Mouse (Mus musculus) heart, embryonic 12.5 days (tissue): ENCODE measurements at regions not wholly inside any gene's neighbourhood (a gene's known extent, or its start where the extent isn't known, plus 50 kb on each side); places are given as distances from the start of the nearest gene placed in this dataset.

ENCODE experiments used
- ATAC-seq: fragments of 200-750 bp; cut with Nextera tagmentation; 2 replicates; pipeline ENCODE4 v1.8.0; 2017; ENCODE audit warnings: moderate TSS enrichment, moderate library complexity; ENCODE audit not compliant: insufficient number of reproducible peaks, low FRiP score
- H3K27ac ChIP-seq: fragments of 300-500 bp; sonication (generic); 2 replicates; pipeline ENCODE4 v1.5.1; 2016; ENCODE audit warnings: mild to moderate bottlenecking, moderate library complexity; ENCODE audit not compliant: poor library complexity, severe bottlenecking
- H3K27me3 ChIP-seq: fragments of 300-500 bp; sonication (generic); replicated peaks from 2 replicates; pipeline ENCODE4 v1.6.1; 2016; ENCODE audit warnings: mild to moderate bottlenecking, moderate library complexity
- H3K36me3 ChIP-seq: fragments of 300-500 bp; sonication (generic); 2 replicates; pipeline ENCODE4 v1.6.1; 2016; ENCODE audit warnings: mild to moderate bottlenecking, moderate library complexity
- H3K4me1 ChIP-seq: fragments of 300-500 bp; sonication (generic); replicated peaks from 2 replicates; pipeline ENCODE4 v1.6.1; 2016; ENCODE audit warnings: mild to moderate bottlenecking
- H3K4me2 ChIP-seq: fragments of 300-500 bp; sonication (generic); 2 replicates; pipeline ENCODE4 v1.6.1; 2016; ENCODE audit warnings: mild to moderate bottlenecking, moderate library complexity
- H3K4me3 ChIP-seq: fragments of 300-500 bp; sonication (generic); 2 replicates; pipeline ENCODE4 v1.5.1; 2016; ENCODE audit warnings: mild to moderate bottlenecking
- H3K9ac ChIP-seq: fragments of 300-500 bp; sonication (generic); 2 replicates; pipeline ENCODE4 v1.6.1; 2016; ENCODE audit warnings: mild to moderate bottlenecking, moderate library complexity
- H3K9me3 ChIP-seq: fragments of 300-500 bp; sonication (generic); replicated peaks from 2 replicates; pipeline ENCODE4 v1.6.1; 2016; ENCODE audit warnings: mild to moderate bottlenecking, moderate library complexity
- WGBS: fragments of 180-500 bp; shearing (Covaris S2); methylation state at CpG from one replicate; pipeline ENCODE4 v1.1.7; 2016; 5-methylcytosine and 5-hydroxymethylcytosine counted together

DNA sequence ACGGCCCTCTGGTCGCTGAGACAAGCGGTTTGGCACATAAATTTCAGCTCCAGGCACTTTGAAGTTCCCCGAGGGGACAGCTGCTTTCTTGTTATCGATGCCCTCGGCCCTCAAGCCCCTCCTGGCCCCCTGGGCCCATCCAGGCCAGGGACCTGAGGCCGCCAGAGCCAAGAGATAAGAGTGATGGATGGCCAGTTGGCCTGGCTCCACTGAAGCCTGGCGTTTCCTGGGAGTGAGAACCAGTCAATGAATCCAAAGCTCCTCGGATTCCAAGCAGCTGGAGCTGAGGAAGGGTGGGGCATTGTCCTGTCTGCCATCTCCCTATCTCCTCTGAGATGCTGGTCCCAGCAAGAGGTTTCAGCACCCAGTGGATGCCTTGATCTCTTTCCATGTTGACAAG is 71.6 kb upstream of the Hand1 start:
- 12% methylated on average over 9 of the region's 9 CpGs for WGBS
- H3K27ac ChIP-seq: no peak overlapping the region
- no peak for ATAC-seq
- peaks cover 15% of the 10 kb centered on the region for H3K4me1 ChIP-seq
- H3K9ac ChIP-seq: no peak overlapping the region
- no peak overlapping the region for H3K4me2 ChIP-seq
- no peak overlapping the region for H3K4me3 ChIP-seq
- H3K9me3 ChIP-seq: no peaks in the 10 kb centered on the region
- no peaks in the 10 kb centered on the region for H3K36me3 ChIP-seq
- no peaks in the 10 kb centered on the region for H3K27me3 ChIP-seq

DNA sequence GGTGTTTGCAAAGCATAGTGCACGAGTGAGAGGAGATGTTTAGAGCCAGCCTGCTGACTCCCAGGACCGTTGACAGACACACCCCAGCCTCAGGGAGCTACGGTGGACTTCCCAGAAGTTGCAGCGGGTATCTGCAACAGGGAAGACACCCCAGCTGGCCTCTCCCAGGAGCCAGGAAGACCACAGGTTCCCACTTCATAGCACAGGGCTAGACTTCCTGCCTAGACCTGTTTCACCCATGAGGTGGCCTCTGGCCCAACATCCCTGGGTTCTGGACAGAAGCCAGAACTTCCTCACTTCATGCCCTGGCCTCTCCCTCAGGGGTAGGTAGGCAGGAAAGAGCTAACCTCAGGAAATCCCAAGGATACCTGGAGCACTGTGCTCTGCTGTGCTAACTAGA is 66.7 kb upstream of the Hand1 start:
- Histone ChIP-seq H3K4me3 (no peak overlapping the region), H3K27ac (no peak overlapping the region), H3K27me3 (no peaks in the 10 kb centered on the region), H3K36me3 (no peaks in the 10 kb centered on the region), H3K4me2 (no peak overlapping the region), H3K4me1 (peaks cover 13% of the 10 kb centered on the region), H3K9me3 (no peaks in the 10 kb centered on the region), H3K9ac (no peak overlapping the region)
- WGBS: 20% methylated on average over 4 of the region's 4 CpGs
- ATAC-seq: no peak

GRCm38 (mm10) chr11:57895497-57895896 is 62.9 kb upstream of the Hand1 start:
- Histone ChIP-seq H3K4me3 (no peak overlapping the region), H3K4me1 (peaks cover 7% of the 10 kb centered on the region), H3K9me3 (no peaks in the 10 kb centered on the region), H3K4me2 (no peak overlapping the region), H3K36me3 (no peaks in the 10 kb centered on the region), H3K27ac (no peak overlapping the region), H3K27me3 (no peaks in the 10 kb centered on the region), H3K9ac (no peak overlapping the region)
- 25% methylated on average over 1 of the region's 1 CpGs for WGBS
- no peak for ATAC-seq

GRCm38 (mm10) chr11:57882736-57883635 is 50.4 kb upstream of the Hand1 start:
- Histone ChIP-seq H3K4me1 (peaks cover 11% of the 10 kb centered on the region), H3K27ac (no peak overlapping the region), H3K9ac (no peak overlapping the region), H3K36me3 (no peaks in the 10 kb centered on the region), H3K4me3 (no peak overlapping the region), H3K27me3 (peaks cover 14% of the 10 kb centered on the region), H3K4me2 (no peak overlapping the region), H3K9me3 (no peaks in the 10 kb centered on the region)
- no peak for ATAC-seq
- 74% methylated on average over 15 of the region's 15 CpGs for WGBS
